Mouse (Mus musculus): Measurements from ENCODE around the gene Zrsr1. TPM values are rescaled to one million over a fixed set of nuclear protein-coding genes. Genes with fewer than 3 reads are reported as not detected.

Gene Zrsr1
- polyA plus RNA-seq, 1 experiment from 2014 or later = 4.7 TPM

DNA sequence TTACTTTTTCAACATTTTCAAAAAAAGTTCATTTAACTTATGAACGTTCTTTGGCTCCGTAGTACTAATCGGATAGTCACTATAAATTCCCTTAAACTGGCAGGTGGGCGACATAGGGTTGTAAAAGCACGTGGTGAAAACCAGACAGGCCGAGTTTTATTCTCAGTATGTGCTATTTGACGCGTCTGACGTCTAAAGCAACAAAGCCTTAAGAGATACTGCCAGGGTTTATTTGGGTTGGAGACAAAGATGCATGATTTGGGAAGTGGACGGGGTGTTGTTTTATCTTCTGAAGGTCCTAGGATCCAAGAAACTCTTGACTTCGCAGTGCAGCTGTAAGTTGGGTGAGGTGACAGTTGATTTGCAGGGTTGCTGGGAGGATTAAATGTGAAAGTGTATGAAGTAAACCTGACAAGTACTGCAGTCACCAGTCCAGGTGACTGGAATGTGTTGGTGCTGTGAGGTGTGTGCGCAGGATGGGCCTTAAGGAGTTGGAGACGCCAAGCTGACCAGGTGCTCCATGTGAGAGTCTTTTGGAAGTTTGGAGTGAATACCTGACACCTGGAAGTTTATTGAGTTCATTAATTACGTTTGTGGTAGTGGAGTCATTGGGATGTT, 19.5 kb downstream of the Zrsr1 start:
- Histone ChIP-seq H3K9me3 (no peaks in the 10 kb centered on the region), H3K4me3 (peak overlapping the region; percentile 95), H3K9ac (peak overlapping the region; percentile 84), H3K36me3 (peaks cover 22% of the 10 kb centered on the region), H3K4me2 (replicated peaks) (peak overlapping the region; percentile 97), H3K27ac (no peak overlapping the region), H3K4me1 (peaks cover 11% of the 10 kb centered on the region), H3K27me3 (no peaks in the 10 kb centered on the region)
- ATAC-seq (ENCODE audit: insufficient number of reproducible peaks, insufficient read depth, low FRiP score, low TSS enrichment) = no peak
- WGBS = 10% methylated on average over 14 of the region's 14 CpGs

DNA sequence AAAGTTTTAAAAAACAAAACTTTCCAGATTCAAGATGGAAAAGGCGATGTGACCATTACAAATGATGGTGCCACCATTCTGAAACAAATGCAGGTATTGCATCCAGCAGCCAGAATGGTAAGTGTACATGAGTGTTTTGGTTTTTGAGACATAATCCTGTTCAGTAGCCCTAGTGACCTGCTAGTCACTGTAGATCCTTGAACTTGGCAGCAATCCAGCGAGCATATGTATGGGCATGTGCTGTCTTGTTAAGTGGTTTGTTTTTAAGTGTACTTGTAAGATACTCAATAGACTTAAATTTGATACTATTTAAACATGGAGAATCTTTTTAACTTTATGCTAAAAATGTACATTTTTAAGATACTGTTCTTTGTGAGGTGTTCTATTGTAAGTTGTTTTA, 22.5 kb downstream of the Zrsr1 start:
- Histone ChIP-seq H3K9me3 (no peaks in the 10 kb centered on the region), H3K4me1 (peaks cover 11% of the 10 kb centered on the region), H3K4me2 (replicated peaks) (no peak overlapping the region), H3K4me3 (no peak overlapping the region), H3K36me3 (peaks cover 44% of the 10 kb centered on the region), H3K9ac (no peak overlapping the region), H3K27me3 (no peaks in the 10 kb centered on the region), H3K27ac (no peak overlapping the region)
- no peak for ATAC-seq (ENCODE audit: insufficient number of reproducible peaks, insufficient read depth, low FRiP score, low TSS enrichment)
- WGBS = 91% methylated on average over 2 of the region's 2 CpGs

DNA sequence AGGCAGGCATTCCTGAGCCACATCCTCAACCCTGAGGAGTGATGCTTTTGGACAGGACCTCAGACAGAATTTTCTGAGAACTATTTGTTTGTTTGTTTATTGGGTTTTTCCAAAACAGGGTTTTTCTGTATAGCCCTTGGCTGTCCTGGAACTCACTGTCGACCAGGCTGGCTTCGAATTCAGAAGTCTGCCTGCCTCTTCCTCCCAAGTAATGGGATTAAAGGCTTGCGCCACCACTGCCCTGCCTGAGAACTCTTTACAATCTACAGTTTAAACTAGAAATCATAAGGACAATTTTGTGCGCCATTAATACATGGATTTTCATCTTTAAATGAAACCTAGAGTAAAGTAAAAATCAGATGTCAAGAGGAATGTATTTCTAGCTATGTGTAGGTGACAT, 23.7 kb downstream of the Zrsr1 start:
- H3K4me2 ChIP-seq (replicated peaks) = no peak overlapping the region
- 93% methylated on average over 4 of the region's 4 CpGs for WGBS
- no peak overlapping the region for H3K9ac ChIP-seq
- H3K36me3 ChIP-seq = peaks cover 56% of the 10 kb centered on the region
- no peaks in the 10 kb centered on the region for H3K27me3 ChIP-seq
- no peaks in the 10 kb centered on the region for H3K9me3 ChIP-seq
- no peak overlapping the region for H3K4me3 ChIP-seq
- H3K4me1 ChIP-seq = peaks cover 11% of the 10 kb centered on the region
- no peak overlapping the region for H3K27ac ChIP-seq
- no peak for ATAC-seq (ENCODE audit: insufficient number of reproducible peaks, insufficient read depth, low FRiP score, low TSS enrichment)

DNA sequence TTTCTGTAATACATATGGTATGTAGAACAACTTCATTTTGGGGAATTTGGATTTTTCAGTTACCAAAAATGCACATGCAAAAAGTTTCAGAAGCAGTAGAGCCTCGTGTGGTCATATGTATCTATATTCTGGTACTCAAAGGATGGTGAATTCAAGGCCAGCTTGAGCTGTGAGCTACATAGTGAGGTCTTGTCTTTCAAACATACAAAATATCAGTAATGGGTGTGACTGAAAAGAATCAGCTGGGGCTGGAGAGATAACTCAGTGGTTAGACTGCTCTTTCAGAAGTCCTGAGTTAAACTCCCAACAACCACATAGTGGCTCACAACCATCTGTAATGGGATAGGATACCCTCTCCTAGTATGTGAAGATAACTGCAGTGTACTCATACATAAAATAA, 26.5 kb downstream of the Zrsr1 start:
- 73% methylated on average over 1 of the region's 1 CpGs for WGBS
- Histone ChIP-seq H3K4me2 (replicated peaks) (no peak overlapping the region), H3K27ac (no peak overlapping the region), H3K4me1 (no peaks in the 10 kb centered on the region), H3K27me3 (no peaks in the 10 kb centered on the region), H3K9ac (no peak overlapping the region), H3K4me3 (no peak overlapping the region), H3K9me3 (no peaks in the 10 kb centered on the region), H3K36me3 (peaks cover 80% of the 10 kb centered on the region)
- ATAC-seq (ENCODE audit: insufficient number of reproducible peaks, insufficient read depth, low FRiP score, low TSS enrichment) = no peak

DNA sequence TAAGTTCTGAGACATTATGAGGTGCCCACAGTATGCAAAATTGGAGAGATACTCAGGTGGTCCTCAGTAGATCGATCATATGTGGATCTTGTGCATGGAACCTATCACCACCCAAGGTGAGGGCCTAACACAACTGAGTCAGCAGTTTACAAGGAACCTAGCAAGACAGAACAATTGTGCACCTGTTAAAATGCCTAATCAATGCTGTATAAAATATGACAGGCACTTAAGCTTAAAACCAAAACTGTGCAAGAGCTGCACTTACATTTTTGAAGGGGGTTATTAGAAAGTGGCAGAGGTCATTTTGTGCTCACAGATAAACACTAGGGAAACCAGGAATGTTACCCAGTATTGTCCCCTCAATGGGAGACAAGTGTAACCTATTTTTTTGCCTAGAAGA, 33.5 kb downstream of the Zrsr1 start:
- no peak for ATAC-seq (ENCODE audit: insufficient number of reproducible peaks, insufficient read depth, low FRiP score, low TSS enrichment)
- 95% methylated on average over 1 of the region's 1 CpGs for WGBS
- Histone ChIP-seq H3K4me1 (no peaks in the 10 kb centered on the region), H3K4me3 (no peak overlapping the region), H3K9me3 (no peaks in the 10 kb centered on the region), H3K36me3 (peaks cover 36% of the 10 kb centered on the region), H3K9ac (no peak overlapping the region), H3K27ac (no peak overlapping the region), H3K4me2 (replicated peaks) (no peak overlapping the region), H3K27me3 (no peaks in the 10 kb centered on the region)

DNA sequence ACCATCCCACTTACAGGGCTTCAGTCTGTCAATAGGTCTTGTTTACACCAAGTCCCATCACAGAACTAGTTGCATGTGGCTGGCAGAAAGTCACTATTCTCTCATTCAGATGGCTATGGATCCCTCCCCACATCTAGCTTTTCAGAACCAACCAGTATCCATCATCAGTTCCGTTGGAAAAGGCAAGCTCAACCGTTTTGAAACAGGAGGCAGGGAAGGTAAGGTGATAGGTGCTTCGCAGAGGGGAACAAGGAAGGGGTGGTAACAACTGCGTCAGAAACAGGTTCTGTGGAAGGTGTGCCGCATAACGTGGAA, 35.3 kb downstream of the Zrsr1 start:
- peak overlapping the region; percentile 73 for H3K4me2 ChIP-seq (replicated peaks)
- no peaks in the 10 kb centered on the region for H3K4me1 ChIP-seq
- ATAC-seq (ENCODE audit: insufficient number of reproducible peaks, insufficient read depth, low FRiP score, low TSS enrichment) = peak; percentile 61; the same call in 1 of the 2 replicates
- peak overlapping the region; percentile 70 for H3K27ac ChIP-seq
- peak overlapping the region; percentile 58 for H3K4me3 ChIP-seq
- 4% methylated on average over 6 of the region's 6 CpGs for WGBS
- H3K9me3 ChIP-seq = no peaks in the 10 kb centered on the region
- H3K36me3 ChIP-seq = peaks cover 20% of the 10 kb centered on the region
- no peaks in the 10 kb centered on the region for H3K27me3 ChIP-seq
- no peak overlapping the region for H3K9ac ChIP-seq

DNA sequence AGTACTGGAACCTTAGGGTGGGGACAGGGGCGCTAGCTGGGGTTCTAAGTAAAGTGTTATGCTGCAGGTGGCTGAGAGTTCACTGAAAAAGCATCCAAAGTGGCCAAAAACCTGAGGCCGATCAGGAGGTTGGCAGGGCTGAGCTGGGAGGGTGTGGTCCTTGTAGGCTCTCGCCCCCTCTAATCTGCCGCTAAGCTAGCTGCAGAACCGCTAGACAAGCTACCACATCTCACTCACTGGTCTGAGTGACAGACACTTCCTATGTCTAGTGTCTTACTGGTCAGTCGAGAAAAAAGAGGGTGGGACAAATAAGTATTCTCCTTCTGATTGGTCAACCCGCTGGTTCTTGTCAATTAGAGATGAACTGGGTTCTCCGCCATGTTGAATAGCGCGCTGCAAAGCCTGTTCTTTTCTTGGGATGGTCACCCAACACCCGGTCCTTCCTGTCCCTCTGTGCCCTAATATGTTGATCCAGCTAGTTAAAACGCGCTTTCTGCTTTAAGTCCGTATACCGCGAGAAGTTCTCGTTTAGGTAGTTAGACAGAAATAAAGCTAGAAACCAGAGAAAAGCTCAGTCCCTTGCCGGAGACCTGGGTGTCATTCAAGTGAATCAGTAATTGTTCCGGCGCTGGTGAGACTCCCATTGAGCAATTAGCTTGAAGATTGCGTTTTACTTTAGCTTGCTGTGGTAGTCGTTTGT, 35.8 kb downstream of the Zrsr1 start, which contains the start of gene Fam161a:
TSS of gene Fam161a (plus strand) at position 51 of the 700 bp plus-strand sequence.
- Histone ChIP-seq H3K27me3 (no peaks in the 10 kb centered on the region), H3K4me3 (peak within 1 kb of the TSS; percentile 58), H3K9me3 (no peaks in the 10 kb centered on the region), H3K9ac (peak within 1 kb of the TSS; percentile 66), H3K4me2 (replicated peaks) (peak within 1 kb of the TSS; percentile 73), H3K4me1 (no peaks in the 10 kb centered on the region), H3K27ac (peak within 1 kb of the TSS; percentile 89), H3K36me3 (peaks cover 15% of the 10 kb centered on the region)
- 1% methylated on average over 22 of the region's 22 CpGs for WGBS
- ATAC-seq (ENCODE audit: insufficient number of reproducible peaks, insufficient read depth, low FRiP score, low TSS enrichment) = peak; percentile 89

DNA sequence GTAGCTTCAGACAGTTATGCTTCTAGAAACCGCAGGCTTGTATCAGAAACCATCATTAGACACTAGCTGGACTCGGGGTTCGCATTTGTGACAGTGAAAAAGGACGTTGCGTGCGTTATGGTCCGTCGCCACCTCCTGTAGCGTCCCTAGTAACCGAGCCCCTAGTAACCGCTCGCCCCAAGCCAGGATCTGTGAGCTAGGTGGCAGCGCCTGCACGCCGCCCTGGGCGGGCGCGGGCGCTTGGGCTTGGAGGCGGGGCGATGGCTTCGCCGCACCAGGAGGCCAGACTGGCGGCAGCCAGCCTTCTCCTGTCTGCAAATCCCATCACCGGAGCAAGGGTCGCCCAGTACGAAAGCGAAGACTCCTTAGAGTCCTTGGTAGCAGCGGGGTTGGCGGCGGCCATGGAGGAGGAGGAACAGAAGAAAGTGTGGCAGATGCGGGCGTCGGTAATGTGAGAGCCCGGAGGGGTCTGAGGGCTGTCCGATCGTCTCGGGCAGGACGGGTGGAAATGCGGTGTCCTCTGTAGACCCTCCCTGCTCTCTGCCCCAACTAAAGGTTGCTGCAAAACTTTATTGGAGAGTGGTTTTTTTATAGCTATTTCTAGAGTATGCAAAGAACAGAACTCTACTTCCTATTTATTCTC, 36.5 kb downstream of the Zrsr1 start:
- H3K27ac ChIP-seq = peak overlapping the region; percentile 89
- H3K4me1 ChIP-seq = no peaks in the 10 kb centered on the region
- H3K36me3 ChIP-seq = peaks cover 10% of the 10 kb centered on the region
- H3K9ac ChIP-seq = peak overlapping the region; percentile 66
- H3K4me3 ChIP-seq = peak overlapping the region; percentile 58
- no peaks in the 10 kb centered on the region for H3K9me3 ChIP-seq
- WGBS = under 1% methylated on average over 40 of the region's 40 CpGs
- peak; percentile 94 for ATAC-seq (ENCODE audit: insufficient number of reproducible peaks, insufficient read depth, low FRiP score, low TSS enrichment)
- no peaks in the 10 kb centered on the region for H3K27me3 ChIP-seq
- H3K4me2 ChIP-seq (replicated peaks) = peak overlapping the region; percentile 73

DNA sequence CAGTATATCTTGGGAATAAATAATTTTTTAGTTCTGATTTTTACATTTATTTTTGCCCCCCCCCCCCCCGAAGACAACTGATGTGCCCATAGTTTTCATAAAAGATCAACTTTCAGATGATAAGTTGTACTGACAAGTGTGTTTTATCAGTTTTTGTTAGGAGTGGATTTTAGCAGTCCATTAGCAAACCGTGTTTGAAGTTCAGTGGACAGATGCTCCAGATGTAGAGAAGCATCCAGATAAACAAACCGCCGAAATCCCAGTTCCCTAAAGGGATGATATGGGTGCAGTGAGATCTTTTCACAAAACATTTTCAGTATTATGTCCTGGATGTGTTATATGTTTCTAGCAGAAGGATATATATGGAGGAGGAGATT, 37.0 kb downstream of the Zrsr1 start:
- no peaks in the 10 kb centered on the region for H3K4me1 ChIP-seq
- H3K4me3 ChIP-seq = peak overlapping the region; percentile 58
- H3K27ac ChIP-seq = no peak overlapping the region
- peak overlapping the region; percentile 66; the same call in 1 of the 2 replicates for H3K9ac ChIP-seq
- ATAC-seq (ENCODE audit: insufficient number of reproducible peaks, insufficient read depth, low FRiP score, low TSS enrichment) = no peak
- peak overlapping the region; percentile 73 for H3K4me2 ChIP-seq (replicated peaks)
- no peaks in the 10 kb centered on the region for H3K27me3 ChIP-seq
- no peaks in the 10 kb centered on the region for H3K9me3 ChIP-seq
- 43% methylated on average over 4 of the region's 4 CpGs for WGBS
- H3K36me3 ChIP-seq = peaks cover 7% of the 10 kb centered on the region

DNA sequence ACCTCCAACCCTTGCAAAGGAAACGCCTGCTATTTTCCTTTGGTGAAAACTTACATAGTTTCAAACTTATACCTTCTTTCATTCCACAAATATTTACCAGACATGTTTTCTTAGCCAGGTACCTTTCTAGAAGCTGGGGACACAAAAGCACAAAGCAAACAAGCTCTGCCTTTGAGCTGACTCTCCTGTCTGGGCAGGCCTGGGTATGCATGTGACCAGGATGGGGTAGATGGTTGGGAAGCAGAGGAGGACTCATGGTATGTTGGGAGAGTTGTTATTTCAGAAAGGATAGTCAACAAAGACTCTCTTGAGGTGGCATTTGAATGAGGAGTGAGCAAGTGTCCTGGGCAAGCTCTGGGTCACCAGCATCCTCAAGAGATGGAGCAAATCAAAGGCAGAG, 41.3 kb downstream of the Zrsr1 start:
- Histone ChIP-seq H3K9ac (no peak overlapping the region), H3K4me3 (no peak overlapping the region), H3K9me3 (no peaks in the 10 kb centered on the region), H3K4me2 (replicated peaks) (no peak overlapping the region), H3K27ac (no peak overlapping the region), H3K4me1 (no peaks in the 10 kb centered on the region), H3K27me3 (no peaks in the 10 kb centered on the region), H3K36me3 (no peaks in the 10 kb centered on the region)
- 78% methylated on average over 1 of the region's 1 CpGs for WGBS
- ATAC-seq (ENCODE audit: insufficient number of reproducible peaks, insufficient read depth, low FRiP score, low TSS enrichment) = no peak

DNA sequence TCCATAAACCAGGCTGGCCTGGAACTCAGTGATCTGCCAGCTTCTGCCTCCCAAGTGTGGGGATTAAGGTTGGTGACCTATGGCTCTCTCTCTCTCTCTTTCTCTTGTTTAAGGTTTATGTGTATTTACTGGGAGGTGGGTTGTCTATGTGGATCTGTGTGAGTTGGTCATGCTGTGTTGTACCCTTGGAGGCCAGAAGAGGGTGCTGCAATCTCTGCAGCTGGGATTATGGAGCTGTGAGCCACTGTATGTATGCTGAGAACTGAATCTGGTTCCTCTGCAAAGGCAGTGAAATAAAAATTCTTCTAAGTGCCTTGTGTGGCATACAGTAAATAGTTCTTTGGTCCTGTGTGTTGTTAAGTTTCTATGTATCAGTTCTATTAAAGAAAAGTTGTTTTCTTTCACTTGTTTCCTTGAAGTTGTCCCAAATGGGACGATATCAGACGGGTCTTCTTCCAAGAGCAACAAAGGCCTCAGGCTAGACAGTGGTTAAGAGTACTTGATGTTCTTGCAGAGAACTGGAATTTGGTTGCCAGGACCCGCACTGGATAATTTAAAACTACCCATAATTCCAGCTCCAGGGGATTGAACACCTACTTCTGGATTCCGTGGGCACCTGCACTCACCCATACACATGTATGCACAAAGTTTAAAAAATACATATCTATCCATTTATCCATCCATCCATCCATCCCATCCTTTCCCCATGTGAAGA, 41.9 kb downstream of the Zrsr1 start:
- no peak overlapping the region for H3K9ac ChIP-seq
- no peak overlapping the region for H3K4me2 ChIP-seq (replicated peaks)
- H3K27me3 ChIP-seq = no peaks in the 10 kb centered on the region
- H3K4me3 ChIP-seq = no peak overlapping the region
- no peaks in the 10 kb centered on the region for H3K9me3 ChIP-seq
- ATAC-seq (ENCODE audit: insufficient number of reproducible peaks, insufficient read depth, low FRiP score, low TSS enrichment) = no peak
- 76% methylated on average over 4 of the region's 4 CpGs for WGBS
- no peak overlapping the region for H3K27ac ChIP-seq
- no peaks in the 10 kb centered on the region for H3K36me3 ChIP-seq
- no peaks in the 10 kb centered on the region for H3K4me1 ChIP-seq

Data from embryonic facial prominence, embryonic 12.5 days (tissue).